Mouse (Mus musculus) bone marrow, adult 2 months (tissue): ENCODE measurements around the gene Echdc3.

ENCODE experiments used
- CTCF ChIP-seq: fragments of 200-500 bp; IDR thresholded peaks from 2 replicates; pipeline ENCODE4 v1.5.1; 2011; ENCODE audit warnings: low read length, control low read depth; ENCODE audit not compliant: control insufficient read depth, insufficient read depth
- POLR2A ChIP-seq: fragments of 200-500 bp; IDR thresholded peaks from 2 replicates; pipeline ENCODE4 v1.6.1; 2011; ENCODE audit warnings: low read depth, mild to moderate bottlenecking, control low read depth, low read length, borderline replicate concordance; ENCODE audit not compliant: control insufficient read depth

DNA sequence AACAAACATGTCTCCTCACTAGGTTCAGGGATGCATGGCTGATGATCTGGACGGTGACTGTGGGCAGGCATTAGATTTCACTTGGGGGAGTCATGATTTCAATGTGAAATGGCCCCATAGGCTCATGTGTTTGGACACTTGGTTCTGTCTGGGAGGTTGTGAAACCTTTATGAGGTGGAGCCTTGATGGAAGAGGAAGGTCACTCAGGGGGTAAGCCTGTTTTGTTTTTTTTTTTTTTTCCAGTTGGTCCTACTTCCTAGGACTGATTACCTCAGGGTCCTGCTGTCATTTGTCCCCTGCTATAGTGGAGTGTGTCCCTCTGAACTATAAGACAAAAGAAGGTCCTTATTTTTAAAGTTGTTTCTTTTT, 33.1 kb downstream of the Echdc3 start:
- no peak for TF ChIP-seq CTCF
- TF ChIP-seq POLR2A = no peak
